Mouse (Mus musculus): ENCODE results near the gene Exoc6. TPM values are rescaled to one million over a fixed set of nuclear protein-coding genes. Genes with fewer than 3 reads are reported as not detected.

The Exoc6 gene
- total RNA-seq, 2 experiments from 2014 or later: 44.3 to 73.0 TPM

- ATAC-seq (replicated peaks; ENCODE audit: poor library complexity, severe bottlenecking): no peak
Measured at GRCm38 (mm10) chr19:37715980-37716379, 165.8 kb downstream of the Exoc6 start.

GRCm38 (mm10) chr19:37716524-37717175 lies 166.4 kb downstream of the Exoc6 start:
- no peak for ATAC-seq (replicated peaks; ENCODE audit: poor library complexity, severe bottlenecking)

GRCm38 (mm10) chr19:37719166-37719565 lies 168.9 kb downstream of the Exoc6 start:
- no peak for ATAC-seq (replicated peaks; ENCODE audit: poor library complexity, severe bottlenecking)

GRCm38 (mm10) chr19:37724591-37724990 lies 174.4 kb downstream of the Exoc6 start:
- ATAC-seq (replicated peaks; ENCODE audit: poor library complexity, severe bottlenecking): no peak

- ATAC-seq (replicated peaks; ENCODE audit: poor library complexity, severe bottlenecking): no peak
Measured at GRCm38 (mm10) chr19:37726585-37726984, 176.4 kb downstream of the Exoc6 start.

GRCm38 (mm10) chr19:37727366-37727765 lies 177.1 kb downstream of the Exoc6 start:
- ATAC-seq (replicated peaks; ENCODE audit: poor library complexity, severe bottlenecking): no peak

Other genes starting within 250 kb of the Exoc6 start
- gene Ide, start 212.6 kb upstream of the Exoc6 start, total RNA-seq (2014; fragmentation: Nextera tagmentation): 108 and 131 TPM in 2 replicates
- 95.3 and 125 TPM in 2 replicates for gene Ide, start 212.6 kb upstream of the Exoc6 start, total RNA-seq (2017)
- gene Kif11, start 174.0 kb upstream of the Exoc6 start, total RNA-seq (2014; fragmentation: Nextera tagmentation): 35.6 and 53.8 TPM in 2 replicates
- 155 and 184 TPM in 2 replicates for gene Kif11, start 174.0 kb upstream of the Exoc6 start, total RNA-seq (2017)
- gene Hhex, start 115.6 kb upstream of the Exoc6 start, total RNA-seq (2014; fragmentation: Nextera tagmentation): 73.9 and 90.8 TPM in 2 replicates
- gene Hhex, start 115.6 kb upstream of the Exoc6 start, total RNA-seq (2017): 18.9 and 22.1 TPM in 2 replicates
- gene Cyp26c1, start 135.2 kb downstream of the Exoc6 start, total RNA-seq (2014; fragmentation: Nextera tagmentation): not detected in 2 replicates
- gene Cyp26c1, start 135.2 kb downstream of the Exoc6 start, total RNA-seq (2017): not detected in 2 replicates
- not detected in 2 replicates for gene Cyp26a1, start 147.4 kb downstream of the Exoc6 start, total RNA-seq (2014; fragmentation: Nextera tagmentation)
- 0.13 TPM in 1 of 2 replicates, not detected in the other for gene Cyp26a1, start 147.4 kb downstream of the Exoc6 start, total RNA-seq (2017)

Measured in granulocyte monocyte progenitor cell, adult 5-6 weeks (primary cell).